Mouse (Mus musculus): ENCODE measurements around the gene Ccdc92b. TPM values are rescaled to one million over a fixed set of nuclear protein-coding genes. Genes with fewer than 3 reads are reported as not detected.

The Ccdc92b gene
- polyA plus RNA-seq, 1 experiment from 2014 or later, result 0.85 TPM

- DNase-seq (ENCODE audit: low spot score), result no peak
- 96% methylated on average over 14 of the region's 14 CpGs for WGBS
- Histone ChIP-seq H3K27ac (ENCODE audit: low read length) (no peak overlapping the region), H3K36me3 (ENCODE audit: insufficient read depth, low read length) (peaks cover 35% of the 10 kb centered on the region; the same call in 1 of the 2 replicates), H3K9ac (replicated peaks; ENCODE audit: low read depth) (no peak overlapping the region), H3K27me3 (replicated peaks; ENCODE audit: insufficient read depth, low read length) (no peaks in the 10 kb centered on the region), H3K4me3 (ENCODE audit: low read depth, low read length) (no peak overlapping the region), H3K4me1 (ENCODE audit: insufficient read depth, low read depth, low read length) (no peaks in the 10 kb centered on the region), H3K4me2 (replicated peaks; ENCODE audit: low read depth, low read length) (no peak overlapping the region), H3K9me3 (ENCODE audit: low read length) (no peaks in the 10 kb centered on the region)
- TF ChIP-seq CTCF (IDR thresholded peaks at IDR 0.05), result no peak
- ATAC-seq, result no peak
Measured at GRCm38 (mm10) chr11:74666776-74667581, 47.6 kb downstream of the Ccdc92b start.

GRCm38 (mm10) chr11:74667582-74668010 lies 48.2 kb downstream of the Ccdc92b start:
- 93% methylated on average over 13 of the region's 13 CpGs for WGBS
- no peak overlapping the region for H3K4me3 ChIP-seq (ENCODE audit: low read depth, low read length)
- TF ChIP-seq EP300 (IDR thresholded peaks at IDR 0.05) (no peak), CTCF (IDR thresholded peaks at IDR 0.05) (no peak)
- no peaks in the 10 kb centered on the region for H3K9me3 ChIP-seq (ENCODE audit: low read length)
- peaks cover 35% of the 10 kb centered on the region; the same call in 1 of the 2 replicates for H3K36me3 ChIP-seq (ENCODE audit: insufficient read depth, low read length)
- DNase-seq (ENCODE audit: low spot score) (no peak), ATAC-seq (no peak)
- H3K27me3 ChIP-seq (replicated peaks; ENCODE audit: insufficient read depth, low read length), result no peaks in the 10 kb centered on the region
- H3K4me1 ChIP-seq (ENCODE audit: insufficient read depth, low read depth, low read length), result no peaks in the 10 kb centered on the region
- no peak overlapping the region for H3K27ac ChIP-seq (ENCODE audit: low read length)
- no peak overlapping the region for H3K4me2 ChIP-seq (replicated peaks; ENCODE audit: low read depth, low read length)
- H3K9ac ChIP-seq (replicated peaks; ENCODE audit: low read depth), result no peak overlapping the region

GRCm38 (mm10) chr11:74668466-74668865 lies 49.1 kb downstream of the Ccdc92b start:
- peaks cover 33% of the 10 kb centered on the region; the same call in 1 of the 2 replicates for H3K36me3 ChIP-seq (ENCODE audit: insufficient read depth, low read length)
- no peak overlapping the region for H3K9ac ChIP-seq (replicated peaks; ENCODE audit: low read depth)
- TF ChIP-seq EP300 (IDR thresholded peaks at IDR 0.05) (no peak), CTCF (IDR thresholded peaks at IDR 0.05) (no peak)
- no peaks in the 10 kb centered on the region for H3K27me3 ChIP-seq (replicated peaks; ENCODE audit: insufficient read depth, low read length)
- H3K4me2 ChIP-seq (replicated peaks; ENCODE audit: low read depth, low read length), result no peak overlapping the region
- WGBS, result 86% methylated on average over 5 of the region's 5 CpGs
- no peak overlapping the region for H3K27ac ChIP-seq (ENCODE audit: low read length)
- no peak for DNase-seq (ENCODE audit: low spot score)
- H3K4me3 ChIP-seq (ENCODE audit: low read depth, low read length), result no peak overlapping the region
- no peak for ATAC-seq
- no peaks in the 10 kb centered on the region for H3K4me1 ChIP-seq (ENCODE audit: insufficient read depth, low read depth, low read length)
- no peaks in the 10 kb centered on the region for H3K9me3 ChIP-seq (ENCODE audit: low read length)

- DNase-seq (ENCODE audit: low spot score) (no peak), ATAC-seq (no peak)
- Histone ChIP-seq H3K27me3 (replicated peaks; ENCODE audit: insufficient read depth, low read length) (no peaks in the 10 kb centered on the region), H3K4me3 (ENCODE audit: low read depth, low read length) (no peak overlapping the region), H3K27ac (ENCODE audit: low read length) (no peak overlapping the region), H3K4me2 (replicated peaks; ENCODE audit: low read depth, low read length) (no peak overlapping the region), H3K36me3 (ENCODE audit: insufficient read depth, low read length) (peaks cover 29% of the 10 kb centered on the region; the same call in 1 of the 2 replicates), H3K9me3 (ENCODE audit: low read length) (no peaks in the 10 kb centered on the region), H3K9ac (replicated peaks; ENCODE audit: low read depth) (no peak overlapping the region), H3K4me1 (ENCODE audit: insufficient read depth, low read depth, low read length) (no peaks in the 10 kb centered on the region)
- 83% methylated on average over 2 of the region's 2 CpGs for WGBS
- TF ChIP-seq CTCF (IDR thresholded peaks at IDR 0.05), result no peak
- no peak for TF ChIP-seq EP300 (IDR thresholded peaks at IDR 0.05)
Measured at GRCm38 (mm10) chr11:74668971-74669370, 49.6 kb downstream of the Ccdc92b start.

GRCm38 (mm10) chr11:74670151-74670550 lies 50.7 kb downstream of the Ccdc92b start:
- H3K4me1 ChIP-seq (ENCODE audit: insufficient read depth, low read depth, low read length), result no peaks in the 10 kb centered on the region
- no peaks in the 10 kb centered on the region for H3K27me3 ChIP-seq (replicated peaks; ENCODE audit: insufficient read depth, low read length)
- no peak for DNase-seq (ENCODE audit: low spot score)
- no peak for TF ChIP-seq CTCF (IDR thresholded peaks at IDR 0.05)
- TF ChIP-seq EP300 (IDR thresholded peaks at IDR 0.05), result no peak
- H3K9ac ChIP-seq (replicated peaks; ENCODE audit: low read depth), result no peak overlapping the region
- ATAC-seq, result no peak
- no peak overlapping the region for H3K4me2 ChIP-seq (replicated peaks; ENCODE audit: low read depth, low read length)
- no peak overlapping the region for H3K4me3 ChIP-seq (ENCODE audit: low read depth, low read length)
- no peak overlapping the region for H3K27ac ChIP-seq (ENCODE audit: low read length)
- peaks cover 21% of the 10 kb centered on the region; the same call in 1 of the 2 replicates for H3K36me3 ChIP-seq (ENCODE audit: insufficient read depth, low read length)
- H3K9me3 ChIP-seq (ENCODE audit: low read length), result no peaks in the 10 kb centered on the region

GRCm38 (mm10) chr11:74671013-74671412 lies 51.6 kb downstream of the Ccdc92b start:
- Histone ChIP-seq H3K4me1 (ENCODE audit: insufficient read depth, low read depth, low read length) (no peaks in the 10 kb centered on the region), H3K4me2 (replicated peaks; ENCODE audit: low read depth, low read length) (no peak overlapping the region), H3K9me3 (ENCODE audit: low read length) (no peaks in the 10 kb centered on the region), H3K9ac (replicated peaks; ENCODE audit: low read depth) (no peak overlapping the region), H3K27me3 (replicated peaks; ENCODE audit: insufficient read depth, low read length) (no peaks in the 10 kb centered on the region), H3K36me3 (ENCODE audit: insufficient read depth, low read length) (peaks cover 19% of the 10 kb centered on the region; the same call in 1 of the 2 replicates), H3K4me3 (ENCODE audit: low read depth, low read length) (no peak overlapping the region), H3K27ac (ENCODE audit: low read length) (no peak overlapping the region)
- 73% methylated on average over 1 of the region's 1 CpGs for WGBS
- ATAC-seq, result no peak
- no peak for TF ChIP-seq EP300 (IDR thresholded peaks at IDR 0.05)
- DNase-seq (ENCODE audit: low spot score), result no peak

Measured in lung, postnatal 0 days (tissue).